Mouse (Mus musculus): ENCODE measurements around the gene Ostn. TPM values are rescaled to one million over a fixed set of nuclear protein-coding genes. Genes with fewer than 3 reads are reported as not detected.

The Ostn gene
- polyA plus RNA-seq (2014; fragmentation: Illumina TruSeq; extraction: RNeasy Lipid Tissue Mini Kit (QIAGEN cat#74804)): 0.66 TPM

DNA sequence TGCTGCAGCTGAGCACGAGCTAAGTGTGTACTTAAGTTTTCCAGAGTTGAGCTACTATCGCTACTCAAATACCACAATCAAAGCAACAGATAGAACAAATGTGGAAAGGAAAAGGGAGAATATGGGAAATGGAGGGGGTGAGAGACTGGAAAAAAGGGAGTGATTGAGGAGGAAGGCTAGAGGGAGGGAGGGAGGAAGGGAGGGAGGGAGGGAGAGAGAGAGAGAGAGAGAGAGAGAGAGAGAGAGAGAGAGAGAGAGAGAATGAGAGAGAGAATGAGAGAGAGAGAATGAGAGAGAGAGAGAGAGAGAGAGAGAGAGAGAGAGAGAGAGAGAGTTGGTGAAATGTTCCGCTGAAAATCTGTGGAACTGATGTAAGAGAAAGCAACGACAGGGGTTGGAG lies at the start of gene Ostn:
Gene Ostn (plus strand): TSS at position 301 of the 400 bp plus-strand sequence.

DNA sequence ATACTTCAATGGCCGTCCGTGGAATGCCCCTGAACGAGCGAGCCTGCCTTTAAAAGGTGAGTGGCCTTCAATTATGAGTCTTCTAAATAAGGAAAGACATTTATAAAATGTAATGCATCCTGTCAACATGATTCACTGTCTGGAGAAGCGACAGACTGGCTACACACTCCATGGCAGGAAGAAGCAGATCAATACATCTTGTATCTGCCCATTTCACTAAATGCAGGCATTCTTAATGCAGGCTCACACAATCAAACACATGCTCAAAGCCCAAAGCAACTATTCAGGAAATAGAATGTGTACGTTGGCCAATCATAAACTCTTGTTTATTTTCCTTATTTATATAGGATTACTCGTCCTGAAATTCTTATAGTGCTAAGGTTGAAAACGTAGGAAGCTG lies 62.9 kb downstream of the Ostn start, which contains the start of gene Uts2b:
Gene Uts2b (minus strand): TSS at position 49 of the 400 bp plus-strand sequence.

GRCm38 (mm10) chr16:27388761-27389451 lies 81.6 kb downstream of the Ostn start, which contains the start of gene Ccdc50:
TSS of gene Ccdc50 (plus strand) at chr16:27388869.

Other genes with a start within 250 kb of the Ostn start
- not detected for gene Uts2b, start 62.8 kb downstream of the Ostn start, polyA plus RNA-seq (2014; fragmentation: Illumina TruSeq; extraction: RNeasy Lipid Tissue Mini Kit (QIAGEN cat#74804))
- gene Ccdc50, start 81.4 kb downstream of the Ostn start, polyA plus RNA-seq (2014; fragmentation: Illumina TruSeq; extraction: RNeasy Lipid Tissue Mini Kit (QIAGEN cat#74804)): 166 TPM